Mouse (Mus musculus): ENCODE measurements around the gene Palm2.
A peak's percentile ranks its signal among the peaks of the same experiment; 100 is the strongest.

Palm2 gene

GRCm38 (mm10) chr4:57514003-57514937 lies 80.2 kb downstream of the Palm2 start:
- no peak for DNase-seq

DNA sequence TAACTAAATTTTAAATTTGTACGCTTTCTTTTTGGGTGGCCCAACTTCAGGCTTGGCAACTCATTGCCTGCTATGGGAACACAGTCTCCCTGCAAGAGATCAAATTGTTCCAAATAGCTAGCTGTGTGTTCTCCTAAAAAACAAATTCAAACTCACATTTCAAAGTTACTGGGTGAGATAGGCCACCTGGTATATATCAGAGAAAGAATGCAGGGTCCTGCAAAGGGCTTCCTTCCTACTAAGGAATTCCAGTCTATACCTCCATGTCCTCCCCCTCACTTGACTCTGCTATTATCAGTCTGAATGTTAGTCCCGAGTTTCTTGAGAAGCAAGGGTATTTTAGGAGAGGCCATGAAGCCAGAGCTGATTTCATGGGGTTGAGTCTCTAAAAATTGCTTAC lies 81.3 kb downstream of the Palm2 start:
- no peak for DNase-seq

GRCm38 (mm10) chr4:57523456-57523855 lies 89.4 kb downstream of the Palm2 start:
- DNase-seq = no peak

DNA sequence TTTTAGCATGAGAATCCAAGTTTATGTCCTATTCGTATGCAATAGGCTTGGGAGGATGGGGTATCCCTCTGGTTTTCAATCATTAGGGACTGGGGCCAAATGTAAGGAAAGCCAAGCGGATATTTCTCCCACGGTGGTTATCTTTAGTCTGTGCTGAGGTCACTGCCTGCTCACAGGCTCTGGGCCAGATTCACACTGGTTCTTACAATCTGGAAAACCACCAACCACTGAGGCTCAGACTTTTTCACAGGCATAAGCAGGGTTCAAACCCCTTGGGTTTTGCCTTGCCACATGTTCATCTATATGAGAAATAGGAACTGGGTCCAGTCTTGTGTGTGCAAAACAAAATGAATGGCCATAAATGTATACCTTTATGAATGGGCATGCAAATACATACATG lies 90.4 kb downstream of the Palm2 start:
- DNase-seq = peak; percentile 39 to 53

GRCm38 (mm10) chr4:57525221-57526011 lies 91.4 kb downstream of the Palm2 start:
- peak; percentile 19 to 21 for DNase-seq

DNA sequence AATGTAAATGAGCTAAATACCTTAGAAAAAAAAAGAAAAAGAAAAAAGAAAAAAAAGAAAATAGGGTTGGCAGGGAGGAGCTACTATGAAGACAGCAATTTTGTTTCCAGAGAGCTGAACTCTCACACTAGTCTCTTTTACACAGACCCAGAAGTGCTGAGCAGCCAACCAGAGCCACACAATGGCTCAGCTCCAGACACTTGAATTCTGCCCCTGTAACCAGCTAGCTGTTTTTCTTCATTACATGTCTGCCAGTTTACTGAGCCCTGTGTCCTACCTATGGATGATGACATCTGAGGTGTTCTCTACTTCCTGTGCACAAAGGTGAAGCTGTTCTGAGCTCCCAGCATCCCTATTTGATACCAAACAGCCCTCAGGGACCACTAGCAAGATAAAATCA lies 94.2 kb downstream of the Palm2 start:
- no peak for DNase-seq

DNA sequence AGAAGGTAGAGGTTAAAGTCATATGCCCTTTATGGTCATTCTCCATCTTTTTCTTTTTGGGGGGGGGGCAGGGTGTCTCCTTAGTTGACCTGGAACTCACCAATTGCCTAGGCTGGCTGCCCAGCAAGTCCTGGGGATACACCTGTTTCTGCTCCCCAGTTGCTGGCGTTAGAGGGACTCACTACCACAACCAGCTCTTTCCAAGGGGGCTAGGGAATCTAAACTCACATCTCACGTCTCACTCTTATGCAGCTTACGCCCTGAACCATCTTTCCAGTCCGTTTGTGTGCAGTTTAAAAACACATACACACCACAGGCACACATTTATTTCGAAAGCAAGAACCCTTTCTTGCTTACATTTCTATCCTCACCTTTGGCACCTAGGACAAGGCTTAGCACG lies 99.6 kb downstream of the Palm2 start:
- DNase-seq = no peak

GRCm38 (mm10) chr4:57534232-57534631 lies 100.2 kb downstream of the Palm2 start:
- DNase-seq = no peak

DNA sequence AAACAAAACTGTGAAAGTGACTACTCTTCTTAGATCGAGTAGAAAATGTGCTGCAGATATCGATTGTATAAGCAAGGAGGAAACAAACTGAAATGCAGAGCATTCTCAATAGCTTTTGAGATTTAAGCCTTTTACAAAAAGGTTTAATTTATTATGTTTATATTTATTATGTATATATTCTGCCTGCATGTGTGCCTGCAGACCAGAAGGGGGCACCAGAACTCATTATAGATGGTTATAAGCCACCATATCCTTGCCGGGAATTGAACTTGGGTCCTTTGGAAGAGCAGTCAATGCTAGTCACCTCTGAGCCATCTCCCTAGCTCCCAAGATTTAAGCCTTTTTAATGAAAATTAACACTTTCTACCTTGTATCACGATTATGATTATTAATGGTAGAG lies 101.0 kb downstream of the Palm2 start:
- no peak for DNase-seq

GRCm38 (mm10) chr4:57538029-57538688 lies 104.1 kb downstream of the Palm2 start:
- no peak for DNase-seq

DNA sequence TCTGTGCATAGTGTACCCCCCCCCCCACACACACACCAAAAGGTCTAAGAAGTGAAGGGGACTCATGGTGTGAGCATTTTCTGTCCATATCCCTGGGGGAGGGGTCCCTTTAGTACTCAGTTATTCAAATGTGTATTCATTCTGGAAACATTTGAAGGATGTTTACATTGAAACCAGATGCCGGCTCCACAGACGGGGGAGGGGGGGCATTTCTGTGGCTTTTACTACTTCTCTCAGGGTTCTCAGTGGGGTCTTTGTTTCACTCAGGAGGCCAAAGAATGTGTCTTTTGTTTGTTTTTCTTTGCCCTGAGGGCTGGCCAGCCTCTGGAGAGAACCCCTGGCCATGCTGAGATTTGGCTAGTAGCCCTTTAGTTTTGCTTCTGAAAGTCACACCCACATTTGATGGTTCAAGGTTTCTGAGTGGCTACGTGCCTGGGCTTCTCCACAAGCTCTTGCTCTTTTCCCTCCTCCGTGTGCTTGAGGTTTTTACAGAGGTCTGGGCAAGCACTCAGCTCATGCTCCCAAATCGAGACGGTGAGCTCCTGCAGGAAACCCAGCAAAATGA lies 109.7 kb downstream of the Palm2 start:
- peak; percentile 19 to 38 for DNase-seq

- no peak for DNase-seq
Measured at GRCm38 (mm10) chr4:57547785-57548184, 113.7 kb downstream of the Palm2 start.

GRCm38 (mm10) chr4:57550216-57550615 lies 116.2 kb downstream of the Palm2 start:
- DNase-seq = no peak

- no peak for DNase-seq
Measured at GRCm38 (mm10) chr4:57557102-57557501, 123.1 kb downstream of the Palm2 start.

- DNase-seq = no peak
Measured at GRCm38 (mm10) chr4:57559438-57559837, 125.4 kb downstream of the Palm2 start.

- DNase-seq = no peak
Measured at GRCm38 (mm10) chr4:57560010-57560409, 126.0 kb downstream of the Palm2 start.

DNA sequence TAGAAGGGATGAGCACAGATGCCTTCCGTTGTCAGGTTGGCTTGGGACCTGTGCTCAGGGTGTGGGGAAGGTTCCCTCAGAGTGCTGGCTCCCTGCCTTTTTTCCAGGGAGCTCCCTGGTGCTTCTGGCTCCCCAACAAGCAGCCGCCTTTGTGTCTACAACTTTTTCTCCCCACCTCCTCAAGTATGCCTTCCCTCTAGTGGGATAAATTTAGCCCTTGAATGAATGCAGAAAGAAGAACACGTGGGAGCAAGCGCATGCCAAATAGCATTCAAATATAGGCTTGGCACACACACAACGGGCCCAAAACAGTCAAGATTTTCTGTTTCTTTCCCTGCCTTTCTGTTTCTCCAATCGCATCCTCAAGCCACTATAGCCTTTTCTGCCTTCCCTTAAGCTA lies 127.0 kb downstream of the Palm2 start:
- DNase-seq = peak in 1 of 2 experiments; percentile 16

DNA sequence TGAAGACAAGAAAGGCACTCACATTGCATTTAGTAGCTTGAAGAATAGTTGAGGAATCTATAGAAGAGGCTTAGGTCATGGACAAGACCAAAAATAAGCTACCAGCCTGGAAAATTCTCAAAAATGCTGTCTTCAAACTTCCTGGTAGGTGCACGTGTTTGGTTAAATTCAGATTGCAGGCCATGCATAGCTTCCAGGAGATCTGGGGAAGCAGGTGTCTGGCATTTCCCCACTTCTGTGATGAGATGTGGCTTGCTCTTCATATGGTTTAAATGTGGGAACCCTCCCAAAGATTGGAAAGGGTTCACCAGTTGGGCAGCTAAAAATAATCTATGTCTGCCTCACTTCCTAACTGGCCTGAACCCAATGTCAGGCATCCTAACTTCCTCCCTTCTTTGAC lies 131.2 kb downstream of the Palm2 start:
- DNase-seq = no peak

- peak; percentile 17 to 26 for DNase-seq
Measured at GRCm38 (mm10) chr4:57565811-57566210, 131.8 kb downstream of the Palm2 start.

DNA sequence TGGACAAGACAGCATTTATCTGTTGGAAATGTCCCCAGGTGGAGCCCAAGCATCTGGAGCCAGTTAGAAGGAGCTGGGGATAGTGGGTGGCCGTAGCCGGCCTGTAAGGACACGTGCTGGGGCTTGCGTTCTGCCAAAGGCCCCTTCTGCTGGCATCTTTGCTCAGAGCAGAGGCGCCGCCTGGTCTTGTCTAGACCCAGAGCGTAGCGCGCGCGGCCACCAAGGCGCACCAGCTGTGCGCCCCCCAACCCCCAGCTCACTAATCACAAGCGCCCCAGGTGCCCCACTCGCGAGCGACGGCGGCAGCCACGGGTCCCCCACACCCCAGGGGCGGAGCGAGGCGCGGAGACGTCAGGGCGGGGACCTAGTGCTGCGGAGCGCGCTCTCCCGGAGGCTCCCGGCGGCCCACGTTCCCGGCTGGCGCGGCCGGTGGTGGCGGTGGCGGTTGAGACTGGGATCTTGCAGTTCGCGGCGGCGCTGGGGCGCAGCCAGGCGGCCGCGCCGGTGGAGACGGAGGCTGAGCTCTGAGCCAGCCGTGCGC lies 133.7 kb downstream of the Palm2 start, which contains the start of gene Pakap:
Gene Pakap, plus strand, starts transcription at position 514 of the 541 bp plus-strand sequence.
- DNase-seq = peak; percentile 77 to 80

DNA sequence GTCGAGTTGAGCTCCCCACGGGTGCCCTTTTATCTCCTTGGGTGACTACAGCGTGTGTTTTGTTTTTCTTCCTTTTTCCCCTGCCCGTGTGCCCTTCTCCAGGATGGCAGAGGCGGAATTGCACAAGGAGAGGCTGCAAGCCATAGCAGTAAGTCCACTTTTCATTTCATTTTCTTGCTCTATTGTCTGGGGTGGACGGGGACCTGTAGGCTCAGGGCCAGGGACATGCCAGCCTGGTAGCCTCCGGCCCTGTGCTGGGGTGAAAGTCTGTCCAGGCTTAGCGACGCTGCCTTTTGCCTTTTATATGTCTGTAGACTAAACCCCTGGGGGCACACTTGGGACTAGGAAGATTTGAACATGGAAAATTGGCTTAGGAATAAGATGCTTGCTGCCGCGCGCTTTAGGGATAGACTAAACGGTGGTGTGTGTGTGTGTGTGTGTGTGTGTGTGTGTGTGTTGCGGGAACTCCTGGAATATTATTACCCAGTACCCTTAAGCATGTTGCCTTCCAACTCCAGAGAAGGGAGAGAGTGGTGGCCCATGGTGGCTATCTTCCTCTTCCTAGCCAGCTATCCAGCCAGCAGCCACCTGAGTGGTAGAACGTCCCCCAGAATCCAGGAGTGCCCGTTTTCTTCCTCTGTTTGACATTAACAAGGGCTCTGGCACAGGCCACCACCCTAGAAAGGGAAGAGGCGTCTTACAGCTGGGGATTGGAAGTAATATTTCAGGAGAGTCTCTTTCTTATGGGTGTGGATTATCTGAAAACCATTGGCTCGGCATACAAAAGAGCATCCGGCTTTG lies 134.4 kb downstream of the Palm2 start:
- peak; percentile 40 to 41 for DNase-seq

GRCm38 (mm10) chr4:57569069-57569355 lies 135.0 kb downstream of the Palm2 start:
- no peak for DNase-seq
